Mouse (Mus musculus) spleen, embryonic (tissue): ENCODE data around the gene Trpm3.

Source experiments
- CTCF ChIA-PET: fragments of 350-600 bp; sonication (Branson Sonifier 250); formaldehyde crosslinking; loops from one replicate; lab custom pipeline; 2022; lab: Charles Lee

Gene Trpm3

DNA sequence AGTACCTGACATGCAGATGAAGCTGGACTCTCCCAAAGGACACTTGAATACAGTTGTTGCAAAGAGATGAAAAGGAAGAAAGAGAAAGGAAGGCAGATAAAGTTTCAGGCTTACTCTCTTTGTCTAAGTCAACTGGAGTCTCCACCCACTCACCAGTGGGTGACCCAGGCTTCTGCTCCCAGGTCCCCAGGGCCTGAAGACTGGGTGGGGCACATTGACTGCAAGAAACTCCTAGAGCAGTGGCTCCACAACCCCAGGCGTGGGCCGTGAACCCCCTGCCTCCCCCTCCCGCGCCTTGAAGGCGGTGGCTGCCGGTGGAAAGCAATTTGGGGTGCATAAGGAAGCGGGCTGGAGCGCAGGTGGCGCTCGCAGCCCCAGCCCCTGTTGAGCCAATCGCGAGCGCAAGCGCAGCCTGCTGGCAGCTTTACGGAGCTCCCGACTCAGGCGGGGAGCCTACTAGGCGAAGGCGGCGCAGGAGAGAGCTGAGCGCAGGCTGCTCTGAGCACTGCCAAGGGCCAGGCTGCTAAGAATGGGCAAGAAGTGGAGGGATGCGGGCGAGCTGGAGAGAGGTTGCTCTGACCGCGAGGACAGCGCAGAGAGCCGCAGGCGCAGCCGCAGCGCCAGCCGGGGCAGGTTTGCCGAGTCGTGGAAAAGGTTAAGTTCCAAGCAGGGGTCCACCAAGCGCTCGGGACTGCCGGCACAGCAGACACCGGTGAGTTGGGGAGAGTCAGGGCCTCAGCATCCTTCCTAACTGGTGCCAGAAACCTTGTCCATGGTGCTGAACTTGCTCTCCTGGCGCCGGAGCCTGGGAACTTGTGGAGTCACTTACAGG, at the start of gene Trpm3:
Gene Trpm3, plus strand, starts transcription at position 457 of the 832 bp plus-strand sequence.
- CTCF ChIA-PET = no interaction called here

DNA sequence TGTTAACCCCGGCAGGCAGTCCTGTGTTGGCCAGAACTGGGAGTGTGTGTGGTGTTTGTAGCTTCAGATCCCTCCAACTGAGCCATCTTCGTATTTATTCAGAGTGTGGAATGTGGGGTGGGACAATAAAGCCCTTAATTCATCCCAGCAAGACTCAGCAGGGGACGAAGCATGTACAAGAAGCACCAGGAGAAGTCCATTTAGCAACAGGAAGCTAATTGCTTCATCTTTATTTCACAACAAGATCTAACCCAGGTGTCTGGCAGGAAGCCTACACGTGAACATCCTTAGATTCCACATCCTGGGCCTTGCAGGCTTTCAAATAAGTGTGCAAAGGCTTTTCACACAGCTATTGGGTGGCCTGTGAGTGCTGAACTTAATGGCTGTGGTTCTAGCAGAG, 38.3 kb upstream of the Trpm3 start:
- CTCF ChIA-PET = interaction anchor here (0.6 kb wide), 2 partner anchors 18 to 1657 kb away, joined by 3 to 7 read pairs; no protein-coding TSS in a partner anchor

DNA sequence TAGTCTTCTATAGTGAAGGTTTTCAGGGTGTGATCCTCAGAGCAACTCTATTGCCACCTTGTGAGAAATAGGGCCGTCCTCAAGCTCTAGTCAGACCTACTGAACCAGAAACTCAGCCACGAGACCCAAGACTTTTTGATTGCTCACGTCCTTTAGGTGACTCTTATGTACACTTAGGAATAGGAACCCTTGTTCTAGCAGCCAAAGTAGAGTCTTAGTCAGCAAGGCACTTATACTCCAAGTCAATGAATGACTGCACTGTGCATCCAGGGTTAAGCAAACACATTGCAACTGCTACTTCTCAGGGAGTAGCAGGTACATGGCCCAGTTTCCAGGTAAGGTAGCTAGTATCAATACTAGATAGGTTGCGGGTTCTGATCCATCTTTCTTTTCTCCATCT, 35.0 kb upstream of the Trpm3 start:
- CTCF ChIA-PET = no interaction called here

DNA sequence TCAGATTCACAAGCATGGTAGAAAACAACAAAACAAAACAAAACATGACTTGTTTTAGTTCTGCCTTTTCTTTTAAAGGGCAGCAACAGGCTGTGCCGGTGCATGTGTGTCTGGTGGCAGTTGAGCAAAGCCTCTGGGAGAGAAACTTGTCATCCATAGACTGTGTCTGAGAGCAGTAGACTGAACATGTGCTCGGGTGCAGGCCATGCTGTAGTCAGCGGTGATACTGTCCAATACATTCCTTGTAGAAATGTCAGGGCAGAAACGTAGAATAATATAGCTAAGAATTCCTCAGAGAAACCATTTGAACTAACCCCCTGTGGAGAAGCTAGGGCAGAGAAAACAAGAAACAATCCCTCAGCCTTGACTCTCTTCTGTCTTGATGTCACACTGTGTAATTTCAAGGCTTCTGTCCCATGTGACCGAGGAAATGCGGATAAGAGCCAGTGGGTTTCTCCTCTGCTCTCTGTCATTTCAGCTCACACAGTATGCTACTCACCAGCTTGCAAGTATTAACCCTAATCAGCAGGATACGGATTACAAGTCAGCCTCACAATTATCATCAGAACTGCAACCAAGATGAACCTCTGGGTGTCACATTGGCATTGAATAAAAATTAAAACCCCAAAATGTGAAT, 33.9 kb upstream of the Trpm3 start:
- CTCF ChIA-PET = no interaction called here

DNA sequence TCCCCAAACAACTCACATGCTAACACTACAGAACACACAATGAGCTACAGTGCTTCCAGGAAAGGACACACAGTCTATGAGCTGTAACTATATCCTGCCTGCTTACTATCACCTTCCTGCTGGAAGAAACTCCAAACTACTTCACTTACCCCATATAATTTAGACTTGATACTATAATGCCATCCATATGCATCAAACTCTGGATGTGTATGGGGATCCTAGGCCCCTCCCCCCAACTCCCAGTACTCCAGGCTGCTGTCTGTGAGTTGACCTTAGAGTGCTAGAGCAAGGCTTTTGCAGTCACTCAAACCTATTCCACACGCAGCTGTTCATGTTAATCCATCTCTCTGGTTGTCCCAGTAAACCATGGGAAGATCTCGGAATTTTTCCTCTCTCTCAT, 33.2 kb upstream of the Trpm3 start:
- CTCF ChIA-PET = no interaction called here

DNA sequence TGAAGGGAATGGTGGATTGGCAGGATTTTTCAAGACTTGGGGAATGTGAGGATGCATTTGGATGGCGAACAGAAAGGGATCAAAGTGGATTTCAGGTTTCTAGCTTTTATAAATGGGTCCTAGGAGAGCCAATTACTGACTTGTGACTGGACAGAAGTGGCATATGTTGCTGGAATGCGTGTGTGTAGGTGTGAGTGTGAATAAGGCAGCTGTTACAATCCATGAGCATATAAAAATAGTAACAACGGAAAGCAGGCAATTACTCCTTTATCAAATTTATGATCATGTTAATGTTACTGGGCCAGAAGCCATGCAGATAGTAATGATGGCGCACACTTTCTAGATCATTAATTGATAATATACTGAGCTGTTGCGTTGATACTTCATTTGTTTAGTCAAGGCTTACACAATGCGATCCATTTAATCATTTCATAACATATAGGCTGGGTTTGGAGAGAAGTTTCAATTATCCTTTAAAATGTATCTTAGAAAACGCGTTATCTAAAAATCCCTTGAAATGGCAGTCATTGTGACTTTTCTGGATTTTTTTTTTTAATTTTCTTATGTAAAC, 29.9 kb upstream of the Trpm3 start:
- CTCF ChIA-PET = interaction anchor here (0.6 kb wide), 1 partner anchor 283 kb away, joined by 5 read pairs; no protein-coding TSS in a partner anchor

DNA sequence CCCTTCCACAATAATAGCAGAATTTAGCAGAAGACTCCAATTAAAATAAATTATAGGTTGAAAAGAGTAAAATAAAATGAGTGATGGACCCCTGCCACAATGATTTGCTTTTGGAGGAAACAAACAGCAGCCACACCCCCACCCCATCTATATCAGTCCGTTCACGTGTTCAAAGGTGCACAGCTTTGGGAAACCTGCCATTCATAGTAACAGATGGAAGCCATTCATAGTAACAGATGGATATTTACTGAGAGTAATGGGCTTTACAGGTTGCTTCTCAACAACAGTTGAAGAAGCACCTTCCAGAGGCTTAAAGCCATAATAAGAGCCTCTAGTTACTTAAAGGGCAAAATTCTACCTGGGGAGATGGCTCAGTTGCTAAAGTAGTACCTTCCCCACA, 17.9 kb upstream of the Trpm3 start:
- CTCF ChIA-PET = no interaction called here

DNA sequence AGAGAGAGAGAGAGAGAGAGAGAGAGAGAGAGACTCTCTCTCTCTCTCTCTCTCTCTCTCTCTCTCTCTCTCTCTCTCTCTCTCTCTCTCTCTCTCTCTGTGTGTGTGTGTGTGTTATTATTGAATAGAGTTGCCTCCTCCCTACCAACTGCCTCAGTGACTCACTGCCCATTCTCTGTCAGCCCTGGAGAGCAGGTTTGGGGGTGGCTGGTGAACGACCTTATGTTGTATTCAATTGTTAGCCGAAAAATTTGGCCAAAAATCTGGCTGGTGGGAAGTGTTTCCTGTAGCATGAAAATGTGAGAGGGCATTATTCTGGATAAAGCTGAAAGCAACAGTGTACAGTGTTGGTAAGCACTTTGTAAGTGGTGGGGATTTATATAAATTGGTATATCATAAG, 17.2 kb upstream of the Trpm3 start:
- CTCF ChIA-PET = no interaction called here

DNA sequence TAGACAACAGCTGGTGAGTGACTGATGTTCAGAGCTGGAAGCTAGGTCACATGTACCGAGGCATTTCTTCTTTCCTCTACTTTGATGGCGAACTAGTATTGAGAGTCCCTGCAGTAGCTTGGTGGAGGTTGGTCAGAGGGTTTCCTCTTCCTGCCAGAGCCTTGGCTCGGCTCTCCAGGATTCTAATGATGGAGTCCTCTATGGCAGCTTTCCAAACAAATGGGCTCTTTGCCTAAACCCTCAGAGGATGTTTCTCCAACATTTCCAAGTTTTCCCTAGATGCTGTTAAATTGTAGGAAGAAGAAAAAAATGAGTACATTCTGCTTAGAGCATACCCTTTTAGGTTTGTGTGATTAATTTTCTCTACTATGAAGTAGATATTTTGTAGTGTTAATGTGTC, 6.2 kb upstream of the Trpm3 start:
- CTCF ChIA-PET = no interaction called here

DNA sequence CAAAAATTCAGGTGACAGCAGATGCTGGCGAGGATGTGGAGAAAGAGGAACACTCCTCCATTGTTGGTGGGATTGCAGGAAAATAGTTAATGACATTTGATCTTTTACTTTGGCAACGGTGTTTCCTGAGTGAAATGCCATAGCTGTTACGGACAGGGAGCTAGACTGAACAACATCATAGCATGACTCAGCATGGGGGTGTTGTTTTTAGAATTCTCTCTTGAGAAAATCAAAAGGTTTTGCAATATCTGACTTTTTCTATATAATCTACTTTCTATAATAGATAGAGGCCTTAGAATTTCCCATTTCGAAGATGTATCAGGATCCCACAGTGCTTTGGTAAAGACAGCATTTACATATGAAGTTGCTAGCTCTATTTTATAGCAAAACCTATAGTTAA, 39.7 kb downstream of the Trpm3 start:
- CTCF ChIA-PET = no interaction called here

DNA sequence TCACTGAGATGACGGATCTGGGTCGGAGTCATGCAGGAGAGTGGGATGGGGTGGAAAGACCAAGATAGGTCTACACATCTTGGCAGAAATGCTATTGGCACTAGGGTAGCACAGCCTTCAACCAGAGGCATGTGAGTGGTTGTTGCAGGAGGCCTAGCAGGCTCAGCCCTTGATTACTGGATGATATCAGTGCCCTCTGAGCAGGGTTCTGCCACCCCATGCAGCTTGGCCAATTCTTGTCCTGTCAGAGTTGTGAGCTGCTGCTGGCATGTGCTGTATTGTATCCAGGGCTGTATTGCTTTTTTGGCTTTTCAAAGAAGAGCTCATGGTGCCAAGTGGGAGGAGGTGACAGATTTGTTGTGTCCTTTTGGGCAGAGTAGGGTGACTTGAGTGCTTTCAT, 40.2 kb downstream of the Trpm3 start:
- CTCF ChIA-PET = no interaction called here

DNA sequence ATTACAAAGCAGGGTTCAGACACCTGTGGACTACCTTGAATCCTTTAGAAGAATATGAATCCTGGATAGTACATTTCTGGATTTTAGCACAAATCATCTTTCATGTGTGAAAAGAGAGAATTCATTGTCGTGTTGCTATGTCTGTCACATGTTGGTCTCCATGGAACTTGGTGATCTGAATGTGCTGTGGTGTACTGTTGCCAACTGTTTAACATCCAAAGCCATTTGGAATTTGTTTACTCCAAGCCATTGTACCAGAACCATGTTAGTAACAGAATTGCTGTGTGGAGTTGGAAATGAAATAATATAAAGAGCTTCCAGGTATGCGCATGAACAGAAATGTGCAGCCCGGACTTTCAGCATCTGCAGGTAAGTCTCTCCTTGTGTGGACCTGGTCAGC, 41.3 kb downstream of the Trpm3 start:
- CTCF ChIA-PET = no interaction called here

DNA sequence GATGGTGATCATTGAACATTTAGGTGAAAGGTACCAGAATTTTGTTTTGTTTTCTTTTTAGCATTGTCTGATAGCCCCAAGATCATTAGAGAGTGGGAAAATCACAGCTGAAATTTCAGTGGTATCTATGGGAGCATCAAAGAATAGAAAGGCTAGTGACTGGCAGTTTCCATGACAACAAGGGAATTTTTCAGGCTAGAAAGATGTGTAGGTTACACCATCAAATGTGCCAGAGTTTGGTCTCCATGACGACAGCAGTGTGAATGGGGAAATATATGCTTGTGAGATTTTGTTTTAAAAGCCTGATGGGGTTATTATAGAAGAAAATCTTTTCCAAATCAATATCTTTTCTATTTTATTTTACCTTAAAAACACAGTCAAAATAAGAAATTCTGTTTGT, 50.9 kb downstream of the Trpm3 start:
- CTCF ChIA-PET = no interaction called here

DNA sequence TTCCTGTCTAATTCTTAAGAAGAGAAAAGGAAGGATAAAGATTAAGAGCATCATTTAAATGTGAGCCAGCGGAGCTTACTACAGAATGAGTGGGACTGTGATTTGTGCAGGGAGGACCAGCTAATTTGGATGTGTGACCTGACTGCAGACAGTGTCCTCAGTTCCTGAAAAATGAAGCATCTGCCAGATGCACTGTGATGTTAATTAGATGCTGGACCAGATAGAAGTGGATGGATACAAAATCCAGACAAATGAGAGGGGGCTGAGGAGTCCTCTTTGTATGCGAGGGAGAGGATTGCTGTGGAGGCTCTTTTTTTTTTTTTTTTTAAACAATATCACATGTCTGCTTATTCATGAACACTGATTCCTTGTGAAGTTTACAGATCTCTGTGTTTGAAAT, 83.7 kb downstream of the Trpm3 start:
- CTCF ChIA-PET = interaction anchor here (0.7 kb wide), 1 partner anchor 56 kb away, joined by 4 read pairs; no protein-coding TSS in a partner anchor

DNA sequence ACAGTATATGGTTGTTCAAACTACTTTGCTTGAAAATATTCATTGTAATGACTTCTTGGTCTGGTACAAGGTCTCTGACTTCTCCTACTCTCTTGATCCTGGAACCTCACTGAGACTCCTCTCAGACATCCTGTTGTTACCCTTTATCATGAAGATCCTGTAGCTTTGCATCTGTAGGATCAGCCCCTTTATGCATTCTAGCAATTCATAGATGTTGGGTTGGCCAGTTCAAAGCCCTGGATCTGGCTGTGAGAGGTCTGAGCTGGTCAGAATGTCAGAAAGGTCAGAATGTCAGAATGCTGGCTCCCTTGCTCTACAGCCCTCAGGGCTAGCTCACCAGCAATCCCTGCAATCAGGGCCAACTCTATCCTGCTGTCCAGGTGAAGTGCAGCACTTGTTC, 95.3 kb downstream of the Trpm3 start:
- CTCF ChIA-PET = no interaction called here

DNA sequence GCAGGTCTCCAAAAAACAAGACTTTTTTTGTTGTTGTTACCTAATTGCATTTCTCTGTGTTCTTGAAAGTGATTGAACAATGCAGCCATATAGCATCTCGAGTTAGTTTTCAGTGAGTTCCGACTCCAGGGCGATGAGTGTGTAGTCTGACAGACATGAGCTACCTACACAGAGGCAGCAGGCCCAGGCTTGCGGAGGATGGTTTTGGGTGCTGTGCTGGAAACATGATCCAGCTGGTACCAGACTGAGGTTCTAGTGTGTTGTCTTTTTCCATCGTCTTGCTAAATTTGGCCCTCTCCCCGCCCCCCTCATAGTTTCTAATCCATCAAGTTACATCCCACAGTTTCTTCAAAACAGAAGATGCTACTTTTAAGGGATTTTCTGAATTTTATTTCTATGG, 110.2 kb downstream of the Trpm3 start:
- CTCF ChIA-PET = no interaction called here

DNA sequence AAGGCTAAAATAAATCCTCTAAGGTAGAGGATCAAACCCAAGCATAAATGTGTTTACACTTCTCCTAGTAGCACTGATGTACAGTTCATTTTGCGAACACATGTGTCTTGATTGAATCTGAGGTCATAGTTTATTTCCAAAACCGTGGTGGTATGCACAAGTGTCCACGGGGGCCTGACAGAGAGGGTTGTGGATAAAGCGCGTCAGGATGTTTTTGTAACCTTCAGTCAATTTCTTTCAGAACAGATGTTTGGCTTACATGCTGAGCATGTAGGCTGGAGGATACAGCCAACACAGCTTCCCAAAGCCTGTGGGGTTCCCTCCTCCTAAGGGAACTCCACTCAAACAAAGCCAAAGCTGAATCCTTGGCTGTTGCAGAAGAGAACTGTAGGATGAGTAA, 134.1 kb downstream of the Trpm3 start:
- CTCF ChIA-PET = no interaction called here

DNA sequence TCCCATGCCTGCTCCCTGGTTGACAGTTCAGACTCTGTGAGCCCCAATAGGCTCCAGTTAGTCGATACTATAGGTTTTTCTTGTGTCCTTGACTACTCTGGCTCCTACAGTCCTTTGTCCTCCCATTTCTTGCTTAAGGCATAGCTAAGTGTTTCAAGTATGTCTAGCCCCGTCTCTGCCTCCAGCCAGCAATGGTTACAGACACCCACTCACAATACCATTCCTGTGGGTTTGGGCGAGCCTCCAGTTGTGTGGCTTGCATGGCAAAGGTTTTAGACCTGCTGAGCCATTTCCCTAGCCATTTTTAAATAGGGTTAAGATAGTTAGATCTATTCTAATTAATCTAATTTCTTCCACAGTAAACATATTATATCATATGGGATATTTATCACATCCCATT, 145.8 kb downstream of the Trpm3 start:
- CTCF ChIA-PET = no interaction called here

DNA sequence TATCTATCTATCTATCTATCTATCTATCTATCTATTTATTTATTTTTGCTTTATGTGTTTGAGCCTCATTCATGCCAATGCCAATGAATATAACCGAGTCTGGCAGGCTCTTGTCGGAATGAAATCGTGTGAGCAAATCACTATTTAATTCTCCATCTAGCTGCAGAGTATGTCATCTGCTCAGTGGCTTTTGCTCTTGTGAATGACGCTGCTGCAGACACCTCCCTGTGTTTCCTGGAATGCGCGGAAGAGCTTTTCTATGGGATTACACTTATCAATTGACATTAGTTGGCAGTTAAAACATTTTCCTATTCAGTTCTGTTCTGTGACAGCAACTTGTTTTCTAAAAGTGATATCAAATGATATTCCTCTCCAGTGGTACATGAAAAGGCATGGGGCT, 153.8 kb downstream of the Trpm3 start:
- CTCF ChIA-PET = no interaction called here

DNA sequence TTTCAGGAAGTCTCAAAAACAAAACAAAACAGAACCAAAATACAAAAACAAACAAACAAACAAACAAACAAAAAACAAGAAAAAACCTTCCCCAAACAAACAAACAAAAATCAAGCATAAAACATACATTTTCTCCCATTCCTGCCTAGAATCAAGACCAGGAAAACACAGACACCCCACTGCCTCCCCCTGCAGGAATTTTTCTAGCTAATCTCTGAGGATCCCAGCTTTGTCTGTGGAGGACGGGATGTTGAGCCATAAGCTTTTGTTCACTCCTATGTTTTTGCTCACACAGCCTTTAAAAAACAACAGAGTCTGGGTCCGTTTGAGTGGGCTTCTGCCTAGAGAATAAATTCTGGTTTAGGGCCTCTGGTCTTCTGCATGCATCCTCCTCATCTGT, 162.1 kb downstream of the Trpm3 start:
- CTCF ChIA-PET = interaction anchor here (0.8 kb wide), 1 partner anchor 778 kb away, joined by 4 read pairs; no protein-coding TSS in a partner anchor

DNA sequence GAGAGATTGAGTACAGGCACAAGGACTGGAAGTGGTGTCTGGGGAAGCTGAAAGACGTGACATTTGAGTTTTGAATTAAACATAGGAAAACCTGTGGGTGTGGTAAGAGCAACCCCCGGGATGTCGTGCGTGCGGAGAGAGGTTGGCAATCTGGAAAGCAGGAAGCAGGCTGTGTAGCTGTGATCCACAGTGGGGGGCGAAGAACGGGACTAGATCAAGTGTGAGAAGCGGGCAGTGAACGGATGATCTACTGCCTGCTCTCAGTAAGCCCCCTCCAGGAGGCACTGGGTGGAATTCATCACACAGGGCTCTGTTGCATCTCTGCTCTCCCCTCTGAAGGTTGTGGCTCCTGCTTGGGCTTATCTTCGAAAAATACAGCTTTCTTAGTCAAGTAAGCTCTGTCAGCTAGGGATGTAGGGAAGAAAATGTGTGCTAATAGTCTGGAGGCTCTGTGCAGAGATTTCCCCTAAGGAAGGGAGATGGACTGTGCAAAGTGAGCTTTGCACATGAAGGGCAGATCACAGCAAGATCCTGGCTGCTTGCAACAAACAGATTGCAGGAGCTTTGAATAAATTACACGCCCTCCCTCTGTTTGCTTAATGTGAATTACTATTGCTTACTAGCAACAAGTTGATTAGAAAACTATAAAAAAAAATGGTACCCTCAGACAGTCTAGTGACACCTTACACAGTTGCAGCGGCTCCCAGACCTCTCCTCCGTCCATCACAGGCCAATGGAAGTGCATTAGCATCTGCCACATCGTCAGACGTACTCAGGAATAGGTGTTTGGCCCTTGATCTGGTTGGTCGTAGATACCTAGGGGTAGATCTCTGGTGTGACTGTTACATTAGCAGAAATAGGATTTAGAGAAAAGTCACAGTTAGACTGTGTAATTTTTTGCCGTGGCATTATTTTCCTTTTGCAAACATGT, 164.4 kb downstream of the Trpm3 start:
- CTCF ChIA-PET = interaction anchor here (0.7 to 1.4 kb wide), 2 partner anchors 526 to 551 kb away, joined by 3 to 30 read pairs; no protein-coding TSS in a partner anchor
